Mouse (Mus musculus) adrenal gland, adult 8-10 months (tissue): ENCODE results near the gene Tubgcp6. TPM values are rescaled to one million over a fixed set of nuclear protein-coding genes. Genes with fewer than 3 reads are reported as not detected.

ENCODE experiments used
- DNase-seq: peaks from one replicate; pipeline ENCODE4 v3.0.0; 2022
- microRNA-seq, 2 experiments: library from miRNA; unstranded; fragments of <30 nt; microRNA quantifications; one replicate each; pipeline ENCODE4 v1.2.0; 2022
- total RNA-seq, 4 experiments: library from RNA; stranded (reverse); gene quantifications; 2 replicates each; pipeline ENCODE4 v1.2.4; 2022

Gene Tubgcp6
- total RNA-seq, 4 experiments from 2014 or later = 16.0 to 24.6 (median 20.3) TPM

GRCm38 (mm10) chr15:89062518-89062910, 60.4 kb downstream of the Tubgcp6 start:
- no peak for DNase-seq

- DNase-seq = no peak
These were observed 61.0 kb downstream of the Tubgcp6 start for GRCm38 (mm10) chr15:89061761-89062517.

GRCm38 (mm10) chr15:89060811-89061460, 62.0 kb downstream of the Tubgcp6 start:
- DNase-seq = no peak

GRCm38 (mm10) chr15:89060032-89060681, 62.8 kb downstream of the Tubgcp6 start:
- no peak for DNase-seq

GRCm38 (mm10) chr15:89059161-89059931, 63.6 kb downstream of the Tubgcp6 start, which contains the start of gene Panx2:
Gene Panx2 (plus strand): TSS chr15:89059734.
- DNase-seq = no peak

- no peak for DNase-seq
These were observed 64.2 kb downstream of the Tubgcp6 start for GRCm38 (mm10) chr15:89058736-89059135.

- DNase-seq = no peak
These were observed 68.2 kb downstream of the Tubgcp6 start for GRCm38 (mm10) chr15:89054666-89055065.

Small RNA genes within 50 kb of the gene (microRNA-seq; reads per million reads assigned to microRNA genes)
- gene Mir7118 = 0.18 to 0.67 reads per million in 2 experiments

Other genes starting within 250 kb of the Tubgcp6 start
- gene Ttll8, start 168.7 kb downstream of the Tubgcp6 start, total RNA-seq = not detected
- under 1 TPM in 2 of 4 experiments, not detected in 2; 0.16 to 0.17 TPM for gene Mlc1, start 144.1 kb downstream of the Tubgcp6 start, total RNA-seq
- not detected for gene Mov10l1, start 140.2 kb downstream of the Tubgcp6 start, total RNA-seq
- 1 to 10 TPM in 3 of 4 experiments, under 1 TPM in 1; 0.78 to 2.4 (median 1.7) TPM for gene Panx2, start 63.4 kb downstream of the Tubgcp6 start, total RNA-seq
- gene Trabd, start 48.0 kb downstream of the Tubgcp6 start, total RNA-seq = 10 to 100 TPM; 37.0 to 49.0 (median 43.7) TPM
- 10 to 100 TPM; 44.0 to 52.1 (median 46.1) TPM for gene Selenoo, start 34.0 kb downstream of the Tubgcp6 start, total RNA-seq
- 10 to 100 TPM; 13.2 to 23.1 (median 18.0) TPM for gene Hdac10, start 5.6 kb upstream of the Tubgcp6 start, total RNA-seq
- 10 to 100 TPM; 10.5 to 22.7 (median 14.3) TPM for gene Mapk12, start 17.6 kb upstream of the Tubgcp6 start, total RNA-seq
- gene Mapk11, start 26.5 kb upstream of the Tubgcp6 start, total RNA-seq = 1 to 10 TPM; 4.6 to 7.7 (median 6.3) TPM
- 100 to 1,000 TPM; 153 to 177 (median 157) TPM for gene Plxnb2, start 57.7 kb upstream of the Tubgcp6 start, total RNA-seq
- 10 to 100 TPM in 1 of 4 experiments, 1 to 10 TPM in 3; 6.9 to 13.2 (median 8.9) TPM for gene Dennd6b, start 73.4 kb upstream of the Tubgcp6 start, total RNA-seq
- gene Ppp6r2, start 88.4 kb upstream of the Tubgcp6 start, total RNA-seq = 10 to 100 TPM; 46.8 to 89.2 (median 66.8) TPM
- gene Sbf1, start 192.2 kb upstream of the Tubgcp6 start, total RNA-seq = 100 to 1,000 TPM in 2 of 4 experiments, 10 to 100 TPM in 2; 90.8 to 127 (median 101) TPM
- not detected for gene Adm2, start 199.6 kb upstream of the Tubgcp6 start, total RNA-seq
- 1 to 10 TPM in 2 of 4 experiments, not detected in 2; 1.4 TPM for gene Miox, start 211.3 kb upstream of the Tubgcp6 start, total RNA-seq
- 10 to 100 TPM; 44.4 to 57.5 (median 48.6) TPM for gene Lmf2, start 232.5 kb upstream of the Tubgcp6 start, total RNA-seq
- gene Ncaph2, start 232.6 kb upstream of the Tubgcp6 start, total RNA-seq = 10 to 100 TPM; 79.1 to 93.1 (median 87.8) TPM